Mouse (Mus musculus) heart, postnatal 0 days (tissue): Measurements from ENCODE around the gene Gm10135. TPM values are rescaled to one million over a fixed set of nuclear protein-coding genes. Genes with fewer than 3 reads are reported as not detected.

Experiments
- ATAC-seq: fragments of 200-750 bp; cut with Nextera tagmentation; 2 replicates; pipeline ENCODE4 v1.8.0; 2017; ENCODE audit warnings: low read depth, moderate number of reproducible peaks, moderate library complexity; ENCODE audit not compliant: insufficient read depth
- DNase-seq: peaks from one replicate; pipeline ENCODE4 v3.0.0-alpha.2; 2016; ENCODE audit warnings: low spot score
- H3K27ac ChIP-seq: fragments of 300-500 bp; sonication (generic); 2 replicates; pipeline ENCODE4 v1.5.1; 2014; ENCODE audit warnings: low read depth, mild to moderate bottlenecking
- H3K27me3 ChIP-seq: fragments of 300-500 bp; sonication (generic); 2 replicates; pipeline ENCODE4 v1.6.1; 2014; ENCODE audit warnings: low read length, mixed read lengths; ENCODE audit not compliant: control insufficient read depth, insufficient read depth
- H3K36me3 ChIP-seq: fragments of 300-500 bp; sonication (generic); replicated peaks from 2 replicates; pipeline ENCODE4 v1.6.1; 2014; ENCODE audit warnings: low read length, mixed read lengths; ENCODE audit not compliant: control insufficient read depth, insufficient read depth
- H3K4me1 ChIP-seq: fragments of 300-500 bp; sonication (generic); 2 replicates; pipeline ENCODE4 v1.6.1; 2014; ENCODE audit warnings: antibody characterized with exemption; ENCODE audit not compliant: control insufficient read depth, insufficient read depth
- H3K4me2 ChIP-seq: fragments of 300-500 bp; sonication (generic); 2 replicates; pipeline ENCODE4 v1.6.1; 2014; ENCODE audit warnings: low read depth, mild to moderate bottlenecking, low read length, moderate library complexity
- H3K4me3 ChIP-seq: fragments of 300-500 bp; sonication (generic); 2 replicates; pipeline ENCODE4 v1.5.1; 2014; ENCODE audit warnings: low read depth, low read length
- H3K9ac ChIP-seq: fragments of 300-500 bp; sonication (generic); replicated peaks from 2 replicates; pipeline ENCODE4 v1.6.1; 2014; ENCODE audit warnings: low read depth, low read length, mixed read lengths
- H3K9me3 ChIP-seq: fragments of 300-500 bp; sonication (generic); replicated peaks from 2 replicates; pipeline ENCODE4 v1.6.1; 2016; ENCODE audit warnings: low read length; ENCODE audit not compliant: control insufficient read depth
- CTCF ChIP-seq: IDR thresholded peaks from 2 replicates; pipeline ENCODE4 v1.5.1; 2016; ENCODE audit warnings: antibody characterized with exemption, control low read depth, low read depth
- EP300 ChIP-seq: IDR thresholded peaks from 2 replicates; pipeline ENCODE4 v1.6.1; 2016; ENCODE audit warnings: antibody characterized with exemption, low read depth
- whole genome bisulfite sequencing: fragments of 180-500 bp; shearing (Covaris S2); extraction: QIAGEN DNeasy Blood & Tissue Kit; methylation state at CpG from one replicate; pipeline ENCODE4 v1.1.7; 2014; 5-methylcytosine and 5-hydroxymethylcytosine counted together
- polyA plus RNA-seq: library from polyadenylated mRNA; unstranded; fragments of >200 nt; fragmentation: Nextera tagmentation; extraction: Ambion mirVana; gene quantifications from 2 replicates; pipeline ENCODE4 v1.2.1, GENCODE M21; 2015
- total RNA-seq: library from RNA; depleted of rRNA; stranded (reverse); fragments of >200 nt; gene quantifications from 2 replicates; pipeline ENCODE4 v1.2.3, GENCODE M21; 2014; ENCODE audit warnings: low replicate concordance

Gm10135 gene
- total and polyA plus RNA-seq, 2 experiments from 2014 or later, result not detected

GRCm38 (mm10) chr5:72933026-72933675 lies 41.4 kb downstream of the Gm10135 start:
- no peak overlapping the region for H3K4me3 ChIP-seq
- TF ChIP-seq EP300 (no peak), CTCF (no peak)
- 86% methylated on average over 17 of the region's 17 CpGs for WGBS
- H3K36me3 ChIP-seq, result no peaks in the 10 kb centered on the region
- no peak overlapping the region for H3K27ac ChIP-seq
- H3K9ac ChIP-seq, result no peak overlapping the region
- H3K4me1 ChIP-seq, result no peaks in the 10 kb centered on the region
- no peak for DNase-seq
- H3K9me3 ChIP-seq, result no peaks in the 10 kb centered on the region
- no peak for ATAC-seq
- H3K4me2 ChIP-seq, result no peak overlapping the region
- H3K27me3 ChIP-seq, result no peaks in the 10 kb centered on the region

- ATAC-seq (no peak), DNase-seq (no peak)
- Histone ChIP-seq H3K4me3 (no peak overlapping the region), H3K27me3 (no peaks in the 10 kb centered on the region), H3K36me3 (no peaks in the 10 kb centered on the region), H3K4me1 (peaks cover 39% of the 10 kb centered on the region), H3K9me3 (no peaks in the 10 kb centered on the region), H3K27ac (no peak overlapping the region), H3K4me2 (no peak overlapping the region), H3K9ac (no peak overlapping the region)
- no peak for TF ChIP-seq CTCF
- no peak for TF ChIP-seq EP300
These were observed 47.4 kb downstream of the Gm10135 start for GRCm38 (mm10) chr5:72927074-72927473.

- WGBS, result 82% methylated on average over 3 of the region's 3 CpGs
These were observed 51.7 kb downstream of the Gm10135 start for GRCm38 (mm10) chr5:72922796-72923195.

GRCm38 (mm10) chr5:72921171-72921570 lies 53.3 kb downstream of the Gm10135 start:
- H3K4me3 ChIP-seq, result no peak overlapping the region
- no peak overlapping the region for H3K4me2 ChIP-seq
- H3K36me3 ChIP-seq, result no peaks in the 10 kb centered on the region
- DNase-seq, result no peak
- no peak overlapping the region for H3K9ac ChIP-seq
- ATAC-seq, result no peak
- H3K27me3 ChIP-seq, result no peaks in the 10 kb centered on the region
- peaks cover 64% of the 10 kb centered on the region for H3K4me1 ChIP-seq
- TF ChIP-seq CTCF, result no peak
- no peak for TF ChIP-seq EP300
- WGBS, result 61% methylated on average over 8 of the region's 8 CpGs
- H3K27ac ChIP-seq, result no peak overlapping the region
- no peaks in the 10 kb centered on the region for H3K9me3 ChIP-seq

More at GRCm38 (mm10) chr5:72922796-72923195, 51.7 kb downstream of the Gm10135 start:
- H3K4me3 ChIP-seq, result no peak overlapping the region
- ATAC-seq (no peak), DNase-seq (no peak)
- H3K27me3 ChIP-seq, result no peaks in the 10 kb centered on the region
- H3K27ac ChIP-seq, result no peak overlapping the region
- H3K36me3 ChIP-seq, result no peaks in the 10 kb centered on the region
- H3K9ac ChIP-seq, result no peak overlapping the region
- TF ChIP-seq CTCF (no peak), EP300 (no peak)
- H3K4me2 ChIP-seq, result no peak overlapping the region
- no peaks in the 10 kb centered on the region for H3K9me3 ChIP-seq
- peaks cover 59% of the 10 kb centered on the region for H3K4me1 ChIP-seq

GRCm38 (mm10) chr5:72920416-72920815 lies 54.1 kb downstream of the Gm10135 start:
- TF ChIP-seq EP300 (no peak), CTCF (no peak)
- Histone ChIP-seq H3K36me3 (no peaks in the 10 kb centered on the region), H3K27ac (no peak overlapping the region), H3K9me3 (no peaks in the 10 kb centered on the region), H3K4me2 (no peak overlapping the region), H3K27me3 (no peaks in the 10 kb centered on the region), H3K4me1 (peaks cover 59% of the 10 kb centered on the region), H3K9ac (no peak overlapping the region), H3K4me3 (no peak overlapping the region)
- no peak for DNase-seq
- no peak for ATAC-seq
- WGBS, result 87% methylated on average over 4 of the region's 4 CpGs

GRCm38 (mm10) chr5:72916851-72917250 lies 57.7 kb downstream of the Gm10135 start:
- Histone ChIP-seq H3K36me3 (no peaks in the 10 kb centered on the region), H3K9me3 (no peaks in the 10 kb centered on the region), H3K4me3 (peak overlapping the region; percentile 95), H3K27me3 (no peaks in the 10 kb centered on the region), H3K4me2 (peak overlapping the region; percentile 80), H3K9ac (peak overlapping the region; percentile 99; the same call in 1 of the 2 replicates), H3K27ac (peak overlapping the region; percentile 99), H3K4me1 (peaks cover 42% of the 10 kb centered on the region)
- WGBS, result 17% methylated on average over 1 of the region's 1 CpGs
- ATAC-seq (no peak), DNase-seq (no peak)
- TF ChIP-seq CTCF (no peak), EP300 (no peak)
